Mouse (Mus musculus) heart, adult 9 months (tissue): ENCODE measurements around the gene Yeats2.
A peak's percentile ranks its signal among the peaks of the same experiment; 100 is the strongest.

Experiments
- DNase-seq, 2 experiments: peaks; one replicate each; pipeline ENCODE4 v3.0.0; 2022; ENCODE audit warnings: low spot score in 2 of 2

Yeats2 gene

DNA sequence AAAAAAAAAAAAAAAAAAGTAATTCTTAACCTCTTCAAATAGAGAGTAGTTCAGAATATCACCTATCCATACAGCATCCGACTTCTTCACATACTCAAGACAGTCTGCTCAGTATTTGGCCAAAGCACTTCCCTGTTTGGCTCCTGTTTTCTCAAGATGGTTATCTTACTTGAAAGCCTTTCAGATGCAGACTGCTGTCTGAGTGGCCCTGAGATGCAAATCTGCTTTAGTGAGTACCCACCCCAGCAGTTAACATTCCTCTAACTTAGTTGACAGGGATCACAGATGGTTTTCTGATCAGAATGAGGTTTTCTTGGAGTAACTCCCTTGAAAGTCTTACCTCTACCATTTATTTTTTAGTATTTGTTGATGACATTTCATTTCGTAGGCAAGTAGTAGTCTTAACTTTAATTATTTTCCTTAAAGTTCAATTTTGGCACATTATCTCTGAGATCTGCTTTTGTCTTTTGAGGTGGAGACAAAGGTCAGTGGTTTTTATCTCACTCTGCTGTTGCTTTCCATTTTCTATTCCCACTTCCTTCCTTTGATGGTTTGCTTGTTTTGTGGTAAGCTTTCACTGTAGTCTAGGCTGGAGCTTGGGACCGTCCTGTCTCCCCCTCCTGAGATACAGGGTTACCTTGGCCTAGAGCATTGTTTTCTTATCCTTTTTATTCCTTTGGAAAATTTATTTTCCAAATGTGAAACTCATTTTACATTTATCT is 50.5 kb downstream of the Yeats2 start:
- DNase-seq = no peak

DNA sequence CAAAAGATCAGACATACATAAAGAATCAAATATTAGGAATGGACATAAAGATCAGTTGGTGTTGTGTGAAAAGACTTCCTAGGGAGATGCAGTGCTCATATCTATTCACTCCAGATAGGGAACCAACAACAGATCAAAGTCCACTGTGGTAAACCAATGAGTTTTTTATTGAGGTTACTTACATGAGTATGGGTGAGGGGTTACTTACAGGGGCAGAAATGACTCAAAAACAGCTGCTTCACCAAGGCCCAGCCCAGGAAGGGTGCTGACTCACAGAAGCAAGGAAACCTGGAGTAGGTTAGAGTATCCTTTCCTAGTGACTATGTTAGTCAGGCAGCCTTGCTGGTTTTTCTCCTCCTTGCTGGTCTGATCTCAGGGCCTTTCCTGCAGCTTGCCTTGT is 51.2 kb downstream of the Yeats2 start:
- no peak for DNase-seq

DNA sequence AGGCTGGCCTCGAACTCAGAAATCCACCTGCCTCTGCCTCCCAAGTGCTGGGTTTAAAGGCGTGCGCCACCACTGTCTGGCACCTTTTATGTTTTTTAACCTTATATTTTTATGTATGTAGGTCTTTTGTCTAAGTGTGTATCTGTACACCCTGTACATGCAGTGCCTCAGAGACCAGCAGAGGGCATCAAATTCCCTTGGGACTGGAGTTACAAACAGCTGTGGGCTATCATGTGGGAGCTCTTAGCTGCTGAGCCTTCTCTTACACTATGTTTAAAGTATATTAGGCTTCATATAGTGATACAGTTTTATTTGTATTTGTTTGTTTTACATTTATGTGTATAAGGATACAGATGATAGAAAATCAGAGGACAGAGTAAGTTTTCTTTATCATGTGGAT is 54.7 kb downstream of the Yeats2 start:
- DNase-seq = no peak

DNA sequence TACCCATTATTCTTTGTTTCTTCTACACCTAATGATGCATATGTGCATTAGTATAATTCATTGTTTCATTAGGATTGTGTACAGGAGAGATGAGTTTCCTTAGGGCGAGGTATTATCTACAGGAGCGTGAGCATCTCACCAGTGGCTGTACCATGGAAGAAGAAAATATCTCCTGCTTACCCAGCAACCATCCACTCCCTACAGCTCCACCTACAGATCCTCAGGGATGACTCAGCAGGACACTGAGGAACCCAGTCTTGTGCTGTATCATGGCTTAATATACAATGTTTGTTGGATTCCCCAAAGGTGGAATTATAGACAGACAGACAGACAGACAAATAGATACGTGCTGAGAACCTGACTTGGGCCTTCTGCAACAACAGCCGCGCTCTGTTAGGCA is 56.1 kb downstream of the Yeats2 start:
- DNase-seq = no peak

DNA sequence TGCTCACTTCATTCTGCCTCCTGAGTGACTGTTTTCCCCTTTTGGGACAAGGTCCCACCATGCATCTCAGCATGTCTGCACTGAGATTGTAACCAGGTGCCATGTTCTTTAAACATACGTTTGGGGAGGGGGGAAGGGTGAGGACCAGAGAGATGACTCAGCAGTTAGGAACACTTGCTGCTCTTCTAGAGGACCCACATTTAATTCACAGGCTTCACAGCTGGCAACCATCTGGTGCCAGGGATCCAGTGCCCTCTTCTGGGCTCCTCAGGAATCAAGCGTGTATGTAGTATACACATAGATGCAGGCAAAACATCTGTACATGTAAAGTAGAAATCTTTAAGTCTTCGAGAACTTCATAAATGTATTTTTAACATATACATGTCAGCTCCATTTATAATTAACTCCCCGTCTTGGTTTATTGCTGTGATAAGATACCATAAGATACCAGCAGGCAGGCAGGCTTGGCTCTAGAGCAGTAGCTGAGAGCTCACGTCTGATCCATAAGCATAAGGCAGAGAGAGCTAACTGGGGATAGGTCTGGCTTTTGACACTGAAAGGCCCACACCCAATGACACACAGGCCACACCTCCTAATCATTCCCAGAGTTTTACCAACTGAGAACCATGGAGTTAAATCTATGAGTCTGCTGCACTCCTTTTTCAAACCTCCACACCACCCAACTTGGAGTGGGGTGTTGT is 58.8 kb downstream of the Yeats2 start:
- no peak for DNase-seq

DNA sequence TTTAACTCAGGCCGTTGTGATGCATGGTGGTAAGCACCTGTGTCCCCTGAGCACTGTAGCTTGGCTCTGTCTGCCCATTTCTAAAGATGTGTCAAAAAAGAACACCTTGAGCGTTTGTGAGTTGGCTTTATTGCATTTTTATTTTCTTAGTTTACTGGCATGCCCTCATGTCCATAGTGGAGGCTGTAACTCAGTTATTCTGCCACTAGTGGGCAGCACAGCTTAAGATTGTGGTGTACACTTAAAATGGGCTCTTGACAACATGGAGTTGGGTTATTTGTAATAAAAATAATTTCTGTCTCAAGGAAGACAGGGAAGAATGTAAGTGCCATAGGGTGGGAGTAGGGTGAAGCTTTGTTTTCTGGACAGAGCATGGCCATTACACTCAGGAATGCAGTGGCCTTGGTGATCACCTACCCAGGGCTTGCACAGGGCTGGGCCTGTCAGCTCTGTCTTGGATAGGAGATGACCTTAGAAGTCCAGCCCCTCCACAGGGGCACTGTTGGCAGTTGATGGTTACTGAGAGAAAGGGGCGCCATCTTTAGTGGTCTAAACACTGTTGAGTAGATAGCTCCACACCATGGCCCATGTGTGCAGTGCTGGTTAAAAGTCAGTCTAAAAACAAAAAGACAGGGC is 72.8 kb downstream of the Yeats2 start:
- peak in 1 of 2 experiments; percentile 19 for DNase-seq

DNA sequence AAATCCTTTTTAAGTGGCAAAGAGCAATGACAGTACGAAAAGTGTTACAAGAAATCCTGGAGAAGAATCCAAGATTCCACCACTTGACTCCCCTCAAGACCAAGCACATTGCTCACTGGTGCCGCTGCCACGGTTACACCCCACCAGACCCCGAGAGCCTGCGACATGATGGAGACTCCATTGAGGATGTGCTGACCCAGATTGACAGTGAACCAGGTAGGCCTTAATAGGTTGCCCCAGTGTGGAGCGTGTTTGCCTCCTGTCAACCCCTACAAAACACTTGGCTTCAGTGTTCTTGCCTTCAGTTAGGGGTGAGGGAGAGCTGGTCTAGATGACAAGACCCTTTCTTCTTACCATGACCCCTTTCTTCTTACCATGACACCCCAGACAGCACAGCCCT is 81.9 kb downstream of the Yeats2 start:
- no peak for DNase-seq

DNA sequence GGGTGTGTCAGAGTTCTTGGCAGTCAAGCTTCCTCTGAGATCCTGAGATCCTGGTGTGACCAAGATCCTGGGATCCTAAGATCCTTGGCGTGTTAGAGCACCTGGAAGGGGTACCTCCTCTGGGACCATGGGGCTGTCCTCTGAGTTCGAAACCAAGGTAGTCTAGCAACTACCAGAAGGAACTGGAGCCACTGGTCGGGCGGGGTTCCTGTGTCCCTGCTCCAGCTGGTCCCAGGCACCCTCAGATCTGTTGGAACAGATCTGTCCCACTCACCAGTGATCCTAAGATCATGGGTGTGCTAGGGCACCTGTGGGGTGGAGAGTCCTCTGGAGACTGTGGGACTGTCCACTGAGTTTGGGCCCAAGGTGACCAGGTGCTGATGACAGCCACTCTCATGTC is 85.8 kb downstream of the Yeats2 start:
- no peak for DNase-seq

DNA sequence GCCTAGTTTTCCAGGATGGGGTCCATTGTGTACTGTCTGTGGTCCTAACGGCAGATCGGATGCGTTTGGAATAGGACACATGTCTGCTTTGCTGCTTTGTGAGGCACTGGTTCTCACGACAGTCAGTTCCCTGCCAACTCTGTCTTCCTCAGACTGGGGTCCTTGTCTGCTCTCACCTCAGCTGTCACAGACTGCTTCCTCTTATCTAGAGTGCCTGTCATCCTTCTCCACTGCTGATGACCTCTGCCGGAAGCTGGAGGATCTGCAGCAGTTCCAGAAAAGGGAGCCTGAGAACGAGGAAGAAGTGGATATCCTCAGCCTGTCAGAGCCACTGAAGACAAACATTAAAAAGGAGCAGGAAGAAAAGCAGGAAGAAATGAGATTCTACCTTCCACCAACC is 86.6 kb downstream of the Yeats2 start:
- no peak for DNase-seq

DNA sequence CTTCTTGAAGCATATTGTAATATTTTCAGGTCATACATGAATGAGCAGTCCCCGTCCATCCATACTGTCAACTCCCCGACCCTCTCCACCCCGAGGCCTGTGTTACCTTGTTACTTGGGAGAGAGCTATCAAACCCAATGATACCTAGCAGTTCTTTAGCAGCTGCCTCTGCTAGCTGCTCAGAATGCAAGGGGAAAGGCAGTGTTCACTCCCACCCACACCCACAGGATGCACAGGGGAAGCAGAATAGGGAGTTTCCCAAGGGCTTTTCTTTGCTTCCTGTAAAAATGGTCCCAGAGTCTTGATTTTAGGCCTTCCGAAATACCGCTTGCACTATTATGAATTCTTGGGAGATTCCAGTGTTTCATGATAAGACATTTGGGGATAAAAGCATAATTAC is 87.3 kb downstream of the Yeats2 start:
- DNase-seq = no peak

DNA sequence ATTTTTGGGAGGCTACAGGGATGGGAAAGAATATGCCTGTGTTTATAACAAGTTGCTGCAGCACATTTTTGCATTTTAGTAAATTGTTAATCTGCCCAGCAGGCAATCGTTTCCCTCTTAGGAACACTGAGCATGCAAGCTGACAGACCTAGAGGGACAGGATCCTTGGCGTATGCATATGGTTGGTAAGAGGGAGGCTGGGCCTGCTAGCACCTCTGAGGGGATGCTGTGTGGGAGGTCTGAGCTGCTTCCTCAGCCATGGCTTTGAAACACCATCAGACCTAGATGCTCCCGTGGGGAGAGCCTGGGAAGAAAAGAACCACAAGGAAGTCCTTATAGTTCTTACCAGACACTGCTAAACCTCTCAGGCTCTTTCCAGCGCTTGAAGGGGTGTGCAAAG is 93.5 kb downstream of the Yeats2 start:
- no peak for DNase-seq

DNA sequence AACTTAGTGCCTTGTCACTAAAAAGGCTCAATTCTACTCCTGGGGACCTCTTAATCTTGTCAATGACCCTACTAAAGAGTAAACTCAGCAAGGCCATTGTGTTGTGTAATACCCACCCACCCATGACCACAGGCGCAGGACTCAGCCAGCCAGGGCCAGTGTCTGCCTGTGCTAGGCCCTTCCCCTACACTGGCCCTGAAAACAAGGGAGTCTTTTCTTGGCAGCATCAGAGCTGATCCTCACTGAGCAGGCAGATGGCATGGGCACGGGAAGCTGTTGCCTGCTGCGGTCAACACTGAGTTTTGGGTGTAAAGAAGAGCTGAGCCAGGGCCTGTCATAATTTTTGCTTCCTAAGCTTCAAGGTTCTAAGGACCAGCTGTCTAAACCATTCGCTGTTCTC is 96.6 kb downstream of the Yeats2 start:
- no peak for DNase-seq

DNA sequence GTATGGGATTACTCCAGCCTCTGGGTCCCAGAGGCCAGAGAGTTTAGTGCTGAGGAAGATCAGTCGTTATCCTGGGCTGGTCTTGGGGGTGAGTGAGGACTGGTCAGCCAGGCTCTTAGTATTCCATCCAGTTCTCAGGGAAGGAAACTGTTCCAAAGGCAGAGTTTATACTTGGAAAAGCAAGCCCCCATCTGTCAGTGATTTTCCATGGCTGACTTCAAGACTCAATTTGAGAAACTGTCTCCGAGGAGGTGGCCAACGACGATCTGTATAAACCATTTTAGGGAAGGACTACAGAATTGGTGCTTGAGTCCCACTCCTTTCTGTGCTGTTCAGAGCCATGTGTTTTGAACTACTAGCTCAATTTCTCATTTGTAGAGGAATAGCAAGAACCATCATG is 97.8 kb downstream of the Yeats2 start:
- no peak for DNase-seq

DNA sequence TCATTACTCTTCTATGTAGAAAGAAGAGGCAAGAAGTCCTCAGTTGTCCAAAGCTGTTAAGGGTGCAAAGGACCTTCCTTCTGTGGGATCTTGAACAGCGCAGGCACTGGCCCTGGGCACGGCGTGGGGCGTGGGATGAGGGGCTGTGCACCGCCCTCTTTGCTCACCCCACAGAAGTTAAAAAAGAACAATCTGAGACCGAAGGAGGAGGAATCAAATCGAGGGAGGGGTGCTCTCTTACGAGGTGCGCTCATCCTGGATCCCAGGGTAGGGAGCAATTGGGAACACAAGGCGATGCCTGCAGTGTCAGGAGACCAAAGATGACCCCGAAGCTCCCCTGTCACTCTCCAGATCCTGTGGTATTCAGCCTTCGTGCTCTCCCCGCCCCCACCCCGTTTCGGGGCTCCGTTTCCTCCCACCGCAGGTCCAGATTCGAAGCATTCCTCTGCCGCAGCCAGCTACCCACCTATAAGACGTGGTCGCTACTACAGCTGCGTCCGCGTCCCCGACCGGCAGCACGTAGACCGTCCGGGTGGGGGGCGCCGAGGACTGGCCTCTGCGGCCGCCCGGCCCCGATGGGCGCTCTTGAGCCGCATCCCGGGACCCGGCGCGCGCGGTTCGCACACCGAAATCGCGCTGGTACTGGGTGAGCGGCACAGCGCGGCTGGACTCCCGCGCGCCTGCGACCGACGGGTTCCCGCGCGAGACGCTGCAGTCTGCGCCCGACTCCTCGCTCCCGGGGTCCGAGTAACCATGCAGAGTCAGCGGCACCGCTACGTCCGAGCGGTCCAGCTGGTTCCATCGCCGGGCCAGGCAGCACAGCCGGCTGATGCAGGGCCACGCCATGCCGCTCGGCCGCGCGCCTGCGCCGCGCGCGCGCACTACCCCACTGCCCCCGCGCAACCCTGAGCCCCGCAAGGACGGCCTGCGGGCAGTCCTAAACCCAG is 99.9 kb downstream of the Yeats2 start, which contains the start of gene Map6d1:
Gene Map6d1, minus strand, starts transcription at position 891 of the 947 bp plus-strand sequence.
- DNase-seq = peak; percentile 4 to 8

DNA sequence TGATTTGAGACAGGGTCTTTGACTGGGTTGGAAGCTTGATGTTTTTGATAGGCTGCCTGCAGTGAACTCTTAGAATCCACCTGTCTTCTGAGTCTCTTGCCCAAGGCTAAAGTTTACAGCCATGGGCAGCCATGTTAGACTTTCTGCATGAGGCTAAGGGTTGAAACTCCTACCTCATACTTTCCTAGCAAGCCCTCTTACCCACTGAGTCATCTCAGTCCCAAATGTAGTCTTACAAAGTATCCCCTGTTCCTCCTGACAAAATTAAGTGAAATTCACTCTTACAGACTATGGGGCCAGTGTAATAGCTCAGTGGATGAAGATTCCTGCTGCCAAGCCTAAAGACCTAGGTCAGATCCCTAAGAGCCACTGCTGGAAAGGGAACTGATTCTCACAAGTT is 106.2 kb downstream of the Yeats2 start:
- no peak for DNase-seq

DNA sequence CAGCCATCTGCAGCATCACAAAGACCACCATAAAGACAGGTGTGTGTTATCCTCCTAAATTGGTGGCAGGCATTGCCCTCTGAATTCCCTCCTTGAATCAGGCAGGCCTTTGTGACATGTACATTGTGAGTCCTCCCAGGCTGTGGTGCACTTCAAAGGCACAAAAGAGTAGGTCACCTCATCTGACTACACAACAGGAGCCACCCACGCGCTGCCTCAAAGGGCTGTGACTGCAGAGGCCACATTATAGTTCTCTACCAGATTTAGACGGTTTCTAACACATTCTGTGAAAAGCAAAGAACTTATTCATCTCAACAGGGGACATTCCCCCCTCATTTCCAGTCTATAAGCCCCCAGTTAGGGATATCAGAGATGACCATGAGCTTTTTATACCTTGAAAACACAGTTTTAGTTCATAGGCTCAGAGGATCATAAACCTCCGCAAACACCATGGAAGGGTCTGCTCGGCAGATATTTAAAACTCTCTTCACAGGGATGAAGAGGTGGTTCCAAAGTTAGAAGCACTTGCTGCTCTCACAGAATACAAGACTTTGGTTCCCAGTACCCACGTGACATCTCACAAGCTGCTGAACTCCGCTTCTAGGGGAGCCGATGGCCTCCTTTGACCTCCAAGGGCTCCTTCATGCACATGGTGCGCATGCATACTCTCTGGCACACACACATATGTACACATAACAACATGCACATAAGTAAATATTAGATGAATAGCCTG is 107.7 kb downstream of the Yeats2 start:
- DNase-seq = no peak

DNA sequence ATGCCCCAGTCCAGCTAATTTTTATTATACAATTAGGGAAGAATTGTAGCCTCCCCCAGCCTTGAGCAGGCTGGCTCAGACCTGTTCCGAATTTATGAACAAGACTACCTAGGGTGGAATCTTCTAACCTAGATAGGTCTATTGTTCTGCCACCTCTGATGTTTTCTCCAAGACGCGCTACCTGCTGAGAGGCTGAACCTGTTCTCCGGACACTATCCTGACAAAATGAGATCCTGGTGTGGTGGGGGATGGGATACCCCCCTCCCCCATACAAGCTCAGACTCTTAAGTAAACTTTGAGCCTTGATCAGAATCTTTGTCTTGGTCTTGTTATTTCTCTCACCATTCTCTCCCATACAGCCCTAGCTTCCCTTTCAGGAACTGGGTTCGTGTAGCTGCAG is 117.1 kb downstream of the Yeats2 start:
- no peak for DNase-seq

DNA sequence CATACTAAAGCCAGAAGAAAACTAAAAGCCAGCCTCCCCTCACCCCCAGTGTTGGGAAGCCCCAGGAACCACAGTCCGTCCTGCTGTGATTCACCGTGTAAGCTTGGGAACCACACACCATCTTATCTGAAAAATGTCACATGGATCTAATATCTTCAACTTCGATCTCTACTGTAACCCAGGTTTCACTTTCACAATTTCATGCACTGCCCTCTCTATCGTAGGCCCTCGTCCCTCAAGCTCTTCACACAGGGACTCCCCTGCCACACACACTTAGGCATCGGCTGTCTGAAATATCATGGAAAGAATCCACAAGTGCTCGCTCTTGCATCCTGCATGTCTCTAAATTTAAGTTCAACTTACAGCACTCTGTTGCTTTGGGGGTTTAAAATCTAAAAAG is 124.2 kb downstream of the Yeats2 start:
- DNase-seq = no peak

DNA sequence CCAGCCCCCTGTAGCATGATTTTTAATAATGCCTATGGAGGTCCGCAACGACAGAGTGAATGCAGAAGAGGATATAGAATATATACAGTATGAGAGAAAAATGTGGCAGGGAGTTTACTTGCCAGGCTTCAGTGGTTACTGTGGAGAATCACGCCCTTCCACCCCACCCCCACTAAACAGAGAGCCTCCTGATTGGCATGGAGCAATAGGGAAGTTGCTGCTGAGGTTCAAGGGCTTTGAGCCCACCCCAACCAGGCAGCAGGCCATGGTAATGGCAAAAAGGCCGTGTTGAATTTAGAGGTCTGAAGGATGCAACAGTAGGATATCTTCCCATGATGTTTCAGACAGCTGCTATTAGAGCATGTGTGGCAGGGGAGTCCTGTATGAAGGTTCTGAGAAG is 130.5 kb downstream of the Yeats2 start:
- no peak for DNase-seq

DNA sequence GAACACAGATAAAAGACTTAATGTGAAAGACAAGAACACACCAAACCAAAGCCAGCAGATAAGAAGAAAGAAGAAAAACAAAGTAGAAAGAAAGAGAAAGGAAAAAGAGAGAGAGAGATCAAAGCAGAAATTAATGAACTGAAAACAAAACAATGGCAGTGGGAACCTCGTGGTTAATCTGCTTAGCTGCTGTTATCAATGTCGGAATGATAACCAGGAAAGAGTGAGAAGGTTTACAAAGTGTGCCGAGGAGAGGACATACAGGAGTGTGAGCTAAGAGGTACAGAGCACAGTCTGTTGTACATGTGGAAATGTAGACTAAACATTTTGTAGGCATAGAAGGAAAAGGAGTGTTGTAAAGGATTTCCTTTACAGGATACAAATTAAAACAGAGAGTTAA is 132.1 kb downstream of the Yeats2 start:
- DNase-seq = no peak

DNA sequence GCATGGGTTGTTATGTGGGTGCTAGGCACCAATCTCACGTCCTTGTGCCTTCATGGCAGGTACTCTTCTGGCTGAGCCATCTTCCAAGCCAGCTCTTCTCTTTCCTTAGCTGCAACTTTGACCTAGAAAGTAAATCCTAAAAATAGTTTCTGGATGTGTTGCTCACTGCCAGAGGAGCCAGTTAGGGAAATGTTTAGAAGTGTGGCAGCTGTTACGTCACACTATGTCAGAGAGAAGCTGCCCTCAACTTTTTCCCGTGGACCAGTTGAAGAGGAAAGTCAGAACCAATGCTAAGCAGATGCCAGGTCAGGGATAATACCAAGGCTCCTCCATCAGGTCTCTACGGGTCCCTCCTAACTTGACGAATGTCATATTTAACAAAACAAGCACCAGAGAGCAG is 138.5 kb downstream of the Yeats2 start:
- DNase-seq = peak in 1 of 2 experiments; percentile 15
